Mouse (Mus musculus): ENCODE data around the gene Prkcb. TPM values are rescaled to one million over a fixed set of nuclear protein-coding genes. Genes with fewer than 3 reads are reported as not detected.
A peak's percentile ranks its signal among the peaks of the same experiment; 100 is the strongest.

Gene Prkcb
- total RNA-seq, 2 experiments from 2014 or later = 365 to 390 TPM

- DNase-seq = no peak
- intact Hi-C loops (cut with DNase I) = no loop called here
Observed at GRCm38 (mm10) chr7:122317485-122317884, 28.9 kb downstream of the Prkcb start.

- intact Hi-C loops (cut with DNase I) = no loop called here
- DNase-seq = no peak
Observed at GRCm38 (mm10) chr7:122319566-122319965, 31.0 kb downstream of the Prkcb start.

- intact Hi-C loops (cut with DNase I) = no loop called here
- no peak for DNase-seq
Observed at GRCm38 (mm10) chr7:122320843-122321544, 32.4 kb downstream of the Prkcb start.

DNA sequence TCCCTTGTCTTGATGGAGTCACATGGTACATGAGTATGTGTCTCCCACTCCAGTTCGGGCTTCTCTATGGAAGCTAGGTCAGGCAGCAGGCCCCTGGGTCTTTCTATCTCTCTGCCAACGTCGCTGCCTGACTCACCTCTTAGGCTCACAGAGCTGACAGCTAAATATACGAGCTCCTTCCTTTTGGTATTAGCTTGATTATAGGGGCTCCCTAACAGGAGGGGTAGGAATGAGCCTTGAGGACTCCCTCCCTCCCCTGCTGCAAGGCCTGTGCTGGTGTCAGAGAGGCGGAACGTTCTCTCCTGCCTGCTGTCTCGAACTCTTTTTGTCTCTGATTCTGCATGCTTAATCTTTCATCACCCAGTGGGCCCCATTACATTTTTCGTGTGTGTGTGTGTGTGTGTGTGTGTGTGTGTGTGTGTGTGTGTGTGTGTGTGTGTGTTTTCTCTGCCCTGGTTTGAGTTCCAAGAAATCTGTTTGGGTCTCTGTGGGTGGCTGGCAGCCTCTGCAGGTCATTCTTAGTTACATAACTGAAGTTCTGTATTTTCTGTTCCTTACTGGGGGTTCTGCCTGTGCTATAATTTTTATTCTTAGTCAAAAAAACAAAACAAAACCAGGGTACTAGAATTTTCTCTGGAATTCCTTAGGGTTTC, 33.6 kb downstream of the Prkcb start:
- no peak for DNase-seq
- intact Hi-C loops (cut with DNase I) = no loop called here

- DNase-seq = no peak
- intact Hi-C loops (cut with DNase I) = no loop called here
Observed at GRCm38 (mm10) chr7:122327942-122328341, 39.4 kb downstream of the Prkcb start.

DNA sequence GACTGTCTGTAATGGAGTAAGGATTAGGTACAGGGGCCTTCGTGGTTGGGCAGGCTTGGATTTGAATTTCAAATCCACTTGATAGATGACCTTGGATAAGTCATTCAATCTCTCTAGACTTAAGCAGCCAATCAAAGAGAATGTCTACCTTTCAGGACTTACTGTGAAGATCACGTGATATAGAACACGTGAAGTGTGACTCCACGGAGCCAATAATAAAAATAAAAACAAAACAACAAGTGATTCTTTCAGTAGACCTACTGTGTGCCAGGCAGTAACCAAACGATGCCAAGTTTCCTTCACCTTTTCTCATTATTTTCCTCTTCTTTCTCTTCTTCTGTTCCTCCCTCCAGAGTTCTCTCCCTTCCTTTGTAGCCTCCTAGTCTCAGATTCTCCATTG, 39.9 kb downstream of the Prkcb start:
- intact Hi-C loops (cut with DNase I) = no loop called here

DNA sequence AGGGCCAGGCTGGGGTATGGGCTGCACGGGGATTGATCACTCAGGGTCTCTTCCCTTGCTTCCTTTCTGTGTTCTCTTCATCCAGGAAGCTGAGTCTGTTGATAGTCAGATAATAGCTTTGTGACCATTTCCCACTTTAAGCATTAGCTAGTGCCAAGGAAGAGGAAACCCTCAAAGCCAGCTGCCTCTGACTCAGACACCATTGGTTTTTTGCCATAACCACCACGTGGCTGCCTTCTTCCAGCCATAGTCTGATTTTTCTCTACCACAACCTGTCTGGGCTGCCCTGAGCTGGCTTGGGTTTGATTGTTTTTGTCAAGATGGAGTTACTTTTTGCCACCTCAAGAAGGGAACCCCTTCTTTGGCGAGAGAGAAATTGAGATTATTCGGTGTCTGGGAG, 41.0 kb downstream of the Prkcb start:
- intact Hi-C loops (cut with DNase I) = no loop called here

More for the DNA sequence above, 39.9 kb downstream of the Prkcb start:
- DNase-seq = no peak

DNA sequence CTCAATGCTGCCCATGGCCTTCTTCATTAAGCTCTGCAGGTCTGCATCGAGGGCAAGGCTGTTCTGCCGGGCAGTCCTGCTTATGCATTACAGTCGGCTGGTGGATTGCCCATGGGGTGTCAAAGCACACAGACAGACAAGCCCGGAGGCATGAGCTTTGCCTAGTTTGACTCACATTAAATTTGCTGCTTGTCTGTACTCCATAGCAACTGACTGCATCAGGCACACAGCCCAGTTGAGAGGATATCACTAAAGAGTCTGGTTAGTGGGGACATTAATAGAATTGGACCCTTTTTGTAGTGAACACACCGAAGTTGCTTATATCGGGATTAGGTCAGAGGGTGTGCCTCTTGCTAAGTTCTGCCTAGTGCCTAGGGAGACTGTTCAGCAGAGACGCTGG, 45.1 kb downstream of the Prkcb start:
- intact Hi-C loops (cut with DNase I) = no loop called here
- peak; percentile 40 for DNase-seq

More for the DNA sequence above, 41.0 kb downstream of the Prkcb start:
- DNase-seq = no peak

DNA sequence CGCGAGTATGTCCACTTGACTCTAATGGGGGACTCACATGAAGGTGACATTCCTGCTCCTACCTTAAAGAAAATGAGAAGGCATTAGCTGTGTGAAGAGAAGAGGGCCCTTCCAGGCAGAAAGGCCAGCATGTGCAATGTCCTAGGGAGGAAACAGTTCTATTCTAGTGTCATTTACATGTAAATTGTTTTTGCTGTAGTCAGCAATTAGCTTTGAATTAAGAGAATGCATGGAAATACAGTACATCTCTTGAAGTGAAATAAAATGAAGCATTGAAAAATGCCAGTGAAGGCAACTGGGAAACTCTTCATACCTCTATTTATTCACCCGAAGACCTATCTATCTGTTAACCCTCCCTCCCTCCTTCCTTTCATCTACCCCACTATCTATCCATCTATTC, 48.8 kb downstream of the Prkcb start:
- intact Hi-C loops (cut with DNase I) = no loop called here
- no peak for DNase-seq

- DNase-seq = peak; percentile 61
- intact Hi-C loops (cut with DNase I) = no loop called here
Observed at GRCm38 (mm10) chr7:122338055-122338454, 49.5 kb downstream of the Prkcb start.

- intact Hi-C loops (cut with DNase I) = no loop called here
- DNase-seq = peak; percentile 68
Observed at GRCm38 (mm10) chr7:122339476-122339875, 50.9 kb downstream of the Prkcb start.

GRCm38 (mm10) chr7:122341813-122342212, 53.3 kb downstream of the Prkcb start:
- intact Hi-C loops (cut with DNase I) = no loop called here
- DNase-seq = no peak

DNA sequence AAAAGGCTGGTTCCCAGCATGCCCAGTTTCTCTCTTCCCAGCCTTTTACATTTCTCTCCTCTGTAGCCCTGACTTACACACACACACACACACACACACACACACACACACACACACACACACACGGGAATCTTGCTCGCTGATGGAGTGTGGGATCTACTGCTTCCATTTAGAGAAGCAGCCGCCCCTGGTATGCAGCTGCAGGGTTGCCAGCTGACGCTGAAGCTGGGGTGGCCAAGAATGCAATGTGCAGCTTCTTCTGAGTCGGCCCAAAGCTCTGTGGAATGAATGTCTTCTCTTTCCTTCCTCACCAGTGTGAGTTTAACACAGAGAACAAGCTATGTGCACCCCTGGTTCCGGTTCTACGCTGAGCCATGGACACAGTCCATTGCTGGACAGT, 56.1 kb downstream of the Prkcb start:
- DNase-seq = peak; percentile 27

DNA sequence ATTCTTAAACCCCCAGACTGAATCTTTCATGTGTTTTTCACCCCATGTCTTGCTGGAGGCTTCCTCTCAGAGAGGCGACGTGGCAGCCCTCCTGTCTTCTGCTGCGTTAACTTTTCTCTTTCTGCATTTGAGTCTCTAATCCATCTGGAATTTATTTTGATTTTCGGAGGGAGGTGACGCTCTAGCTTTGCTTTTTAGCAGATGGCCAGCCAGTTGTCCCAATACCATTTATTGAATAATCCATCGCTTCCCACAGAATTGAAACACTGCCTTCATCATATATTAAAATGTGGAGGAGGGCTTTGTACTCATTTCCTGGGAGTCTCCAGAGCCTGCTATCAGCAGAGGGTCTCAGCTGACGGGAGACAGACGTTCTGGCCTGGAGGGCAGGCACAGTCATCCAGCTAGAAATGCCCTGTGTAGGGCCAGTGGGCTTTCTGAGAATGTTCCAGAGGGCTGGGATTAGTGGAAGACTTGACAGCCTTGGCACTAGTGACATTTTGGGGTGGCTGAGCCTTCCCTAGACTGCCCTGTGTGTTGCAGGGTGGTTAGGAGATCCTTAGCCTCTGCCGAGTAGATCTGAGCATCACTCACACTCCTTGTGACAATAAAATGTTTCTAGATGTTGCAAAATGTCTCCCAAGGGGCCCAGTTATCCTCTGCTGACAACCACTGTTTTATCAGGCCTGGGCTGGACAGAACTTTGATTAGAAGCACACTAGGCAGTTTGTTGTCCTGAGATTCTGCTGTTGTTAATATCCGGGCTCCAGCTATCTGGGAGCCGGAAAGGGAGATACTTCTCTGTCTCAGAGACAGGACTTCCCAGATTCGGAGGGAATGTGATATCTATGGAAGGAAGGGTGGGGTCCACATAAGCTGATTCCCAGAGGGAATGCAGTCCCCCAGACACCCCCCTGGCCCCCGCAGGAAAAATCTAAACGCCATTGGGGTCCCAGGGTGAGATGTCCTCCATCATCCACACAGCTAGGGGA, 58.0 kb downstream of the Prkcb start:
- peak; percentile 27 for DNase-seq
- intact Hi-C loops (cut with DNase I) = no loop called here

More for the DNA sequence above, 56.1 kb downstream of the Prkcb start:
- intact Hi-C loops (cut with DNase I) = no loop called here

DNA sequence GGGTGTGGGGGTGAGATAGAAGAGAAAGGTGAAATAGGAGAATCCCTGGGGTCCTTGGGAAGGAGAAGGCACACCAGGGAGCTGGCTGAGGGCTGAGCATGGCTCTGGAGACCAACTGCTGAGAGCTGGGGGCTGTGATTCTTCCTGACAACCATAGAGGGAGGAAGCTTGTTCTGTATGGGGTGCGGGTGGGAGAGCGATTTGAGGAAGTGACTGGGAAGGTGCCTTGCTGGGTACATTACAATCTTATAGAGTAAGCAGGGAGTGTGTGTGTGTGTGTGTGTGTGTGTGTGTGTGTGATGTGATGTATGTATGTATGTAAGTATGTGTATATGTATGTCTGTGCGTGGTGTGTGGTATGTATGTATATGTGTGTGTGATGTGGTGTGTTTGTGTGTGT, 58.9 kb downstream of the Prkcb start:
- intact Hi-C loops (cut with DNase I) = no loop called here
- DNase-seq = no peak

GRCm38 (mm10) chr7:122349961-122350360, 61.4 kb downstream of the Prkcb start:
- DNase-seq = no peak
- intact Hi-C loops (cut with DNase I) = no loop called here

GRCm38 (mm10) chr7:122350741-122351140, 62.2 kb downstream of the Prkcb start:
- DNase-seq = no peak
- intact Hi-C loops (cut with DNase I) = no loop called here

DNA sequence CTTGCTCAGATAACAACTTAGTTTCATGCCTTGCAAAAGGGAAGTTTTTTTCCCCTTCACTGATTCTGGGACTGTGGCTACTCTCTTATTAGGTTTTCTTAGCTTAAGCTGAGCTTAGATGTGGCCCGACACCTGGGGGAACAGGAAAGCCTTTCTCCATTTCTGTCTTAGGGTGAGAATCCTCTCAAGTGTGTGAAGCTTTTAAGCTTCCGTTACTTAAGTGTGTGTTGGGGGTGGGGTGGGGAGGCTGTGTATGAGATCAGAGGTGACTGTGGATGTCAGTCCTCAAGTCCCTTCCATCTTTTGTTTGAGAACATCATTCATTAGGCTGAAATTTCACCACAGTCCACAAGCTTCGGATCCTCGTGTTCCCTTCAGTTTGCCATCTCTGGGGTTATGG, 63.3 kb downstream of the Prkcb start:
- intact Hi-C loops (cut with DNase I) = no loop called here
- DNase-seq = no peak

GRCm38 (mm10) chr7:122352566-122353277, 64.2 kb downstream of the Prkcb start:
- intact Hi-C loops (cut with DNase I) = no loop called here
- peak; percentile 68 for DNase-seq

- no peak for DNase-seq
- intact Hi-C loops (cut with DNase I) = no loop called here
Observed at GRCm38 (mm10) chr7:122353329-122353728, 64.8 kb downstream of the Prkcb start.

DNA sequence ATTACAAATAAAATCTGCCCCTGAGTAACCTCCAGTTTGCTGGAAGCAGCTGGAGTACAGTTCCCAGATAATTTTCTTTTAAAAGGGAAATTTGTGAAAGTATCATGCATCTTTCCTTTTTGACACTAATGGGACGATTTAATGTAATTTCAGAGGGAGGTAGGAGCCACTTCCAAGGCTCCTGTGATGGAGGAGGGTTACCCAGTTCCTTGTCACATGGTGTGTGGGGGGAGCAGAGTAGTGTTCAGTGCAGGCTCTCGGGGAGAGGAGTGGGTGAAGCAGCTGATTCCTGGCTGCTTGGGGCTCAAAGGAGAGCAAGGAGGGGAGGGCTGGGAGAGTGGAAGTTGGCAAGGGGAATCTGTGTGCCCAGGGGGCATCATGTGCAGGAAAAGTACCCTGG, 68.4 kb downstream of the Prkcb start:
- intact Hi-C loops (cut with DNase I) = no loop called here
- DNase-seq = no peak

Data from left cerebral cortex, postnatal 4 days (tissue).